Mouse (Mus musculus) midbrain, postnatal 0 days (tissue): ENCODE data around the gene Cog5. TPM values are rescaled to one million over a fixed set of nuclear protein-coding genes. Genes with fewer than 3 reads are reported as not detected.

ENCODE experiments used
- ATAC-seq: fragments of 200-750 bp; cut with Nextera tagmentation; 2 replicates; pipeline ENCODE4 v1.8.0; 2017; ENCODE audit warnings: moderate number of reproducible peaks, mild to moderate bottlenecking, moderate TSS enrichment, moderate library complexity; ENCODE audit not compliant: low FRiP score
- DNase-seq: peaks from one replicate; pipeline ENCODE4 v3.0.0-alpha.2; 2015; ENCODE audit warnings: low spot score
- H3K27ac ChIP-seq: fragments of 300-500 bp; sonication (generic); 2 replicates; pipeline ENCODE4 v1.5.1; 2014; ENCODE audit warnings: low read depth, mild to moderate bottlenecking, low read length, mixed read lengths
- H3K27me3 ChIP-seq: fragments of 300-500 bp; sonication (generic); 2 replicates; pipeline ENCODE4 v1.6.1; 2014; ENCODE audit warnings: low read length, control low read depth, mixed read lengths; ENCODE audit not compliant: insufficient read depth
- H3K36me3 ChIP-seq: fragments of 300-500 bp; sonication (generic); 2 replicates; pipeline ENCODE4 v1.6.1; 2014; ENCODE audit warnings: low read length, control low read depth, mixed read lengths; ENCODE audit not compliant: insufficient read depth
- H3K4me1 ChIP-seq: fragments of 300-500 bp; sonication (generic); 2 replicates; pipeline ENCODE4 v1.6.1; 2014; ENCODE audit warnings: mild to moderate bottlenecking, control low read depth, antibody characterized with exemption, low read length, mixed read lengths; ENCODE audit not compliant: insufficient read depth
- H3K4me2 ChIP-seq: fragments of 300-500 bp; sonication (generic); 2 replicates; pipeline ENCODE4 v1.6.1; 2014; ENCODE audit warnings: low read depth, mild to moderate bottlenecking, low read length, mixed read lengths; ENCODE audit not compliant: poor library complexity, severe bottlenecking
- H3K4me3 ChIP-seq: fragments of 300-500 bp; sonication (generic); 2 replicates; pipeline ENCODE4 v1.5.1; 2014; ENCODE audit warnings: low read depth, mild to moderate bottlenecking, low read length, moderate library complexity
- H3K9ac ChIP-seq: fragments of 300-500 bp; sonication (generic); replicated peaks from 2 replicates; pipeline ENCODE4 v1.6.1; 2014; ENCODE audit warnings: mild to moderate bottlenecking, low read length, moderate library complexity, mixed read lengths; ENCODE audit not compliant: poor library complexity, severe bottlenecking
- H3K9me3 ChIP-seq: fragments of 300-500 bp; sonication (generic); 2 replicates; pipeline ENCODE4 v1.6.1; 2016; ENCODE audit warnings: low read length, control low read depth
- CTCF ChIP-seq: IDR thresholded peaks from 2 replicates; pipeline ENCODE4 v1.5.1; 2016; ENCODE audit warnings: antibody characterized with exemption, mild to moderate bottlenecking
- WGBS: fragments of 180-500 bp; shearing (Covaris S2); extraction: QIAGEN DNeasy Blood & Tissue Kit; methylation state at CpG from one replicate; pipeline ENCODE4 v1.1.7; 2014; 5-methylcytosine and 5-hydroxymethylcytosine counted together
- polyA plus RNA-seq: library from polyadenylated mRNA; unstranded; fragments of >200 nt; fragmentation: Nextera tagmentation; extraction: Ambion mirVana; gene quantifications from 2 replicates; pipeline ENCODE4 v1.2.1, GENCODE M21; 2015
- total RNA-seq: library from RNA; depleted of rRNA; stranded (reverse); fragments of >200 nt; gene quantifications from 2 replicates; pipeline ENCODE4 v1.2.3, GENCODE M21; 2014

Gene Cog5
- total and polyA plus RNA-seq, 2 experiments from 2014 or later, result 18.8 to 41.1 TPM

GRCm38 (mm10) chr12:31713600-31713999 is 58.9 kb downstream of the Cog5 start, which contains the start of gene Gpr22:
Gene Gpr22 (minus strand): TSS chr12:31713947.
- no peak for TF ChIP-seq CTCF
- Histone ChIP-seq H3K4me3 (peak within 1 kb of the TSS; percentile 52), H3K36me3 (no peaks in the 10 kb centered on the region), H3K9ac (peak within 1 kb of the TSS; percentile 70), H3K9me3 (no peaks in the 10 kb centered on the region), H3K4me2 (peak within 1 kb of the TSS; percentile 49), H3K27ac (peak within 1 kb of the TSS; percentile 86), H3K27me3 (no peaks in the 10 kb centered on the region), H3K4me1 (no peaks in the 10 kb centered on the region)
- 14% methylated on average over 6 of the region's 6 CpGs for WGBS
- ATAC-seq, result peak; percentile 95
- DNase-seq, result peak; percentile 82

GRCm38 (mm10) chr12:31714070-31714469 is 59.4 kb downstream of the Cog5 start:
- Histone ChIP-seq H3K4me1 (no peaks in the 10 kb centered on the region), H3K36me3 (no peaks in the 10 kb centered on the region), H3K4me2 (peak overlapping the region; percentile 49), H3K9me3 (no peaks in the 10 kb centered on the region), H3K4me3 (peak overlapping the region; percentile 52), H3K27ac (peak overlapping the region; percentile 86), H3K9ac (peak overlapping the region; percentile 70), H3K27me3 (no peaks in the 10 kb centered on the region)
- TF ChIP-seq CTCF, result no peak
- WGBS, result 74% methylated on average over 3 of the region's 3 CpGs
- ATAC-seq (no peak), DNase-seq (no peak)

- ATAC-seq (no peak), DNase-seq (peak; percentile 38)
- 100% methylated on average over 1 of the region's 1 CpGs for WGBS
- Histone ChIP-seq H3K9me3 (no peaks in the 10 kb centered on the region), H3K36me3 (no peaks in the 10 kb centered on the region), H3K9ac (no peak overlapping the region), H3K4me1 (no peaks in the 10 kb centered on the region; the same call in 1 of the 2 replicates), H3K4me3 (no peak overlapping the region), H3K4me2 (no peak overlapping the region), H3K27ac (no peak overlapping the region), H3K27me3 (no peaks in the 10 kb centered on the region)
- peak; percentile 69 for TF ChIP-seq CTCF
Measured at GRCm38 (mm10) chr12:31719586-31720275, 65.1 kb downstream of the Cog5 start.

GRCm38 (mm10) chr12:31724576-31724975 is 69.9 kb downstream of the Cog5 start:
- no peak overlapping the region for H3K4me3 ChIP-seq
- ATAC-seq, result no peak
- H3K9ac ChIP-seq, result no peak overlapping the region
- no peak overlapping the region for H3K4me2 ChIP-seq
- H3K36me3 ChIP-seq, result no peaks in the 10 kb centered on the region
- no peak for TF ChIP-seq CTCF
- no peaks in the 10 kb centered on the region for H3K9me3 ChIP-seq
- H3K27ac ChIP-seq, result no peak overlapping the region
- H3K4me1 ChIP-seq, result no peaks in the 10 kb centered on the region; the same call in 1 of the 2 replicates
- H3K27me3 ChIP-seq, result no peaks in the 10 kb centered on the region
- 91% methylated on average over 3 of the region's 3 CpGs for WGBS
- no peak for DNase-seq

- no peak for TF ChIP-seq CTCF
- WGBS, result 89% methylated on average over 12 of the region's 12 CpGs
- H3K27ac ChIP-seq, result no peak overlapping the region
- no peaks in the 10 kb centered on the region for H3K27me3 ChIP-seq
- H3K4me1 ChIP-seq, result no peaks in the 10 kb centered on the region; the same call in 1 of the 2 replicates
- no peak overlapping the region for H3K9ac ChIP-seq
- no peaks in the 10 kb centered on the region for H3K9me3 ChIP-seq
- DNase-seq, result no peak
- no peaks in the 10 kb centered on the region for H3K36me3 ChIP-seq
- no peak for ATAC-seq
- H3K4me2 ChIP-seq, result no peak overlapping the region
- H3K4me3 ChIP-seq, result no peak overlapping the region
Measured at GRCm38 (mm10) chr12:31725511-31726275, 71.0 kb downstream of the Cog5 start.

GRCm38 (mm10) chr12:31726707-31727106 is 72.0 kb downstream of the Cog5 start:
- Histone ChIP-seq H3K4me2 (no peak overlapping the region), H3K27ac (no peak overlapping the region), H3K36me3 (no peaks in the 10 kb centered on the region), H3K9me3 (no peaks in the 10 kb centered on the region), H3K9ac (no peak overlapping the region), H3K4me1 (no peaks in the 10 kb centered on the region), H3K27me3 (no peaks in the 10 kb centered on the region), H3K4me3 (no peak overlapping the region)
- no peak for ATAC-seq
- TF ChIP-seq CTCF, result no peak
- DNase-seq, result no peak
- 62% methylated on average over 1 of the region's 1 CpGs for WGBS
